Mouse (Mus musculus): Measurements from ENCODE around the gene Gm6588.

The Gm6588 gene

GRCm38 (mm10) chr5:112454966-112455555, 5.8 kb downstream of the Gm6588 start:
- in situ Hi-C loops (cut with MboI; ENCODE audit: low pct_unique_long_range_greater_than_20kb in 1 of 2, low sequenced_read_pairs in 2 of 2, unreplicated experiment in 1 of 2) = loop anchor here (10.0 to 25.0 kb wide), 2 partner anchors 600 to 607 kb away; partner anchors contain the start of gene Crybb2 (in 1 of the 2)

- in situ Hi-C loops (cut with MboI; ENCODE audit: low pct_unique_long_range_greater_than_20kb in 1 of 2, low sequenced_read_pairs in 2 of 2, unreplicated experiment in 1 of 2) = loop anchor here (10.0 to 25.0 kb wide), 2 partner anchors 595 to 602 kb away; partner anchors contain the start of gene Crybb2 (in 1 of the 2)
These were observed 10.7 kb downstream of the Gm6588 start for GRCm38 (mm10) chr5:112459903-112460302.

GRCm38 (mm10) chr5:112466331-112466730, 17.1 kb downstream of the Gm6588 start:
- in situ Hi-C loops (cut with MboI; ENCODE audit: low pct_unique_long_range_greater_than_20kb in 1 of 2, low sequenced_read_pairs in 2 of 2, unreplicated experiment in 1 of 2) = loop anchor here in 1 of 2 experiments (25.0 kb wide), 1 partner anchor 596 kb away; the partner anchor contains the start of gene Crybb2

DNA sequence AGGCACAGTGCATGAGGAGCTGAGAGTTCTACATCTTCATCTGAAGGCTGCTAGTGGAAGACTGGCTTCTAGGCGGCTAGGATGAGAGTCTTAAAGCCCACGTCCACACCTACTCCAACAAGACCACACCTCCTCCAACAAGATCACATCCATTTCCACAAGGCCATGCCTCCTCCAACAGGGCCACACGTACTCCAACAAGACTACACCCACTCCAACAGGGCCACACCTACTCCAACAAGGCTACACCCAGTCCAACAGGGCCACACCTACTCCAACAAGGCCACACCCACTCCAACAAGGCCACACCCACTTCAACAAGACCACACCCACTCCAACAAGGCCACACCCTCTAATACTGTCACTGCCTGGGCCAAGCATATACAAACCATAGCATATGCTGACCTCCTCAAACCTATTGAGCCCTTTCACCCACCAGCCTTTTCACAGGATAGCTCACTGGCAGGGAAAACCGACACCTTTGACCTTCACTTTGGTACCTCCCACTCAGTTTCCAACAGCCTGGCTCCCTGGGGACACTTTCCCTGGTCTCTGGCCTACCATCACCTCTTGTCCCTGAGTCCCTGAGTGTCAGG, 19.9 kb downstream of the Gm6588 start:
- in situ Hi-C loops (cut with MboI; ENCODE audit: low pct_unique_long_range_greater_than_20kb in 1 of 2, low sequenced_read_pairs in 2 of 2, unreplicated experiment in 1 of 2) = loop anchor here in 1 of 2 experiments (25.0 kb wide), 1 partner anchor 593 kb away; the partner anchor contains the start of gene Crybb2

DNA sequence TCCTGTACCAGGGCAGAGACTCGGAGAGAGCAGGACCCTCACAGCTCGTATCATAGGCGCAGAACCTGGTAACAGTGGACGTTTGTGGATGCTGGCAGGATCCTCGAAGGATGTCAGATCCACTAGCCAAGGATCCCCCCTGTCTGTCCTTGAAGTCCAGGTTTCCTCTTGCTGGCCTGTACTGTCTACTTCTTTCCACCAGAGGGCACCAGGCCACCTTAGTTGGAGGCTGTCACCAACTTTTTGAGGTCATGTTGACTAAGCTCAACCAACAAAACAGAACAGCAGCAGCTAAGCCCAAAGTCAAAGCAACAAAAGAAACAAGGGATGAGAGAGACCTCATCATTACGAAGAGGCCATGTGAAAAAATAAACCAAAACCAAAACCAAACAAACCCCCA, 20.9 kb downstream of the Gm6588 start:
- in situ Hi-C loops (cut with MboI; ENCODE audit: low pct_unique_long_range_greater_than_20kb in 1 of 2, low sequenced_read_pairs in 2 of 2, unreplicated experiment in 1 of 2) = loop anchor here in 1 of 2 experiments (25.0 kb wide), 1 partner anchor 592 kb away; the partner anchor contains the start of gene Crybb2

GRCm38 (mm10) chr5:112473453-112473852, 24.2 kb downstream of the Gm6588 start:
- in situ Hi-C loops (cut with MboI; ENCODE audit: low pct_unique_long_range_greater_than_20kb in 1 of 2, low sequenced_read_pairs in 2 of 2, unreplicated experiment in 1 of 2) = loop anchor here in 1 of 2 experiments (25.0 kb wide), 1 partner anchor 589 kb away; the partner anchor contains the start of gene Crybb2

DNA sequence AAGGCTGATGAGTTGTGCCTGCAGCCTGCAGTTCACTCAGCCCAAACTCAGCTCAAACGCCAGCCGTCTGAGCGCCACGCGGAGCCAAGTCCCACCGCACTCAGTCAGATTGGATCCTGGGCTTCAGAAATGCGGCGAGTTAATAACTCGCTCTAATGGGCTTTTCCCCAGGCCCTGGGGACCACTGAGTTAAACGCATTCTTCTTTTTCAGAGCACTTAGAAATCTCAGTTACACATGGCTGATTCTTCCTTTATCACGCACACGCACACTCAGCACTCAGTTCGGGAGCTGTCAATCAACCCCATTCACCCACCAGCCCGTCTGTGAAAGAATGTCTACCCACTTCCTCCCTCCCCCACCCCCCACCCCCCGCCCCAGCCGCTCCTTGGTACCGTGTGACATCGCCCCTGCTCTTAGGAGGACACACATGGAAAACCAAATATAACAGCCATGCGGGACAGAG, 32.8 kb downstream of the Gm6588 start:
- in situ Hi-C loops (cut with MboI; ENCODE audit: low pct_unique_long_range_greater_than_20kb in 1 of 2, low sequenced_read_pairs in 2 of 2, unreplicated experiment in 1 of 2) = no loop called here

DNA sequence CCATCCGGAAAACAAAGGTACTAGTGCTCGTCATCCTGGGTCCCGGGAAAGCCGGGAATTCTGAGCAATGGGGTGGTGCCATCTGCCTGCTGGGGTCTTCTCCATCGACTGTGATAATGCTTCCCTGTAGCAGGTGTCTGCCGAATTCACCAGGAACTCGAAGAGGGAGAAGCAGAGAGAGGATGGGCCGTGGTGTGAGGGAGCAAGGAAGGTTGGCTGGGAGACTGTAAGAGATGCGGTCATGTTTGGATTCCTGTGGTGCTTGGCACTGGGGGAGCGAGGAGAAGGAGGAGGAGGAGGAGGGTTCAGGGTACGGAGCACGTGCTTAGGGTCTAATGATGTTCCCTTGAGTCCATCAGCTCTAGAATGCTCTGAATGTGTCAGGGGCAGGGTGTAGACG, 33.3 kb downstream of the Gm6588 start:
- in situ Hi-C loops (cut with MboI; ENCODE audit: low pct_unique_long_range_greater_than_20kb in 1 of 2, low sequenced_read_pairs in 2 of 2, unreplicated experiment in 1 of 2) = no loop called here

GRCm38 (mm10) chr5:112483030-112483429, 33.8 kb downstream of the Gm6588 start:
- in situ Hi-C loops (cut with MboI; ENCODE audit: low pct_unique_long_range_greater_than_20kb in 1 of 2, low sequenced_read_pairs in 2 of 2, unreplicated experiment in 1 of 2) = no loop called here

GRCm38 (mm10) chr5:112484924-112485715, 35.9 kb downstream of the Gm6588 start:
- in situ Hi-C loops (cut with MboI; ENCODE audit: low pct_unique_long_range_greater_than_20kb in 1 of 2, low sequenced_read_pairs in 2 of 2, unreplicated experiment in 1 of 2) = no loop called here

DNA sequence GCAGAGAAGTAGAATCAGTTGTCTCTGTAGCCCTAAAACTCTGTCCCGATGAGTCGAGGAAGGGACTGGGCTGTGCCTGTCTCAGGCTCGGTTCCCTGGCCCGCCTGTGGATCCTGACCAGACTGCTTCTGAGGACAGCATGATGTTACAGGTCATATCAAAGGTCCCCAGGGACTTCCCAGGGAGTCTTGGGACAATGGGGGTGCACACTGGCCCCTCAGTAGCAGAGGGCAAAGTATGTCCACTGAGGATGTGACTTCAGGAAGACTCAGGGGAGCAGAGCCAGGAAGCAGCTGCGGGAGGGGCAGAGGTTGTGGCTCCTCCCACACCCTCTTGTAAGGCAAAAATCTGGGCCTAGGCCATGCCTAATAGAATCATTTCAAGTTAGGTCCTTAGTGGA, 37.2 kb downstream of the Gm6588 start:
- in situ Hi-C loops (cut with MboI; ENCODE audit: low pct_unique_long_range_greater_than_20kb in 1 of 2, low sequenced_read_pairs in 2 of 2, unreplicated experiment in 1 of 2) = no loop called here

DNA sequence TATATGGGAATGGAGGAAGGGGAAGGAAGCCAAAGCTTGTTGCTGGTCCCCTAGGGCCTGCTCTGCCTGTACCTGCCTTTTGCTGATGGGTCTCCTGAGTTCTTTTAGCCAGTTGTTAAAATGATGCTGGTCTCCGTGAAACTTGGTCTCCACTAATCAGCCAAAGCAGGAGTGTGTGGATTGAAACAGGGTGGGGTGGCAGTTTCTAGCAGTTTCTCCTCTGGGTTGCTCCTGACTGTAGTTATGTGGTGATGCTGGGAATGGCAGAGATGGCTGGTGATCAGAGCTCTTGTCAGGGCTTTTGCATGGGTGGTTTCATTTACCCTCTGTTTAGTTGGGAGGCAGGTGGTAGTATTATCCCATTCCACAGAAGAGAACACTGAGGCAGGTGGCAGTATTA, 38.3 kb downstream of the Gm6588 start:
- in situ Hi-C loops (cut with MboI; ENCODE audit: low pct_unique_long_range_greater_than_20kb in 1 of 2, low sequenced_read_pairs in 2 of 2, unreplicated experiment in 1 of 2) = no loop called here

GRCm38 (mm10) chr5:112488101-112488776, 39.0 kb downstream of the Gm6588 start:
- in situ Hi-C loops (cut with MboI; ENCODE audit: low pct_unique_long_range_greater_than_20kb in 1 of 2, low sequenced_read_pairs in 2 of 2, unreplicated experiment in 1 of 2) = no loop called here

- in situ Hi-C loops (cut with MboI; ENCODE audit: low pct_unique_long_range_greater_than_20kb in 1 of 2, low sequenced_read_pairs in 2 of 2, unreplicated experiment in 1 of 2) = no loop called here
These were observed 42.3 kb downstream of the Gm6588 start for GRCm38 (mm10) chr5:112491489-112491888.

DNA sequence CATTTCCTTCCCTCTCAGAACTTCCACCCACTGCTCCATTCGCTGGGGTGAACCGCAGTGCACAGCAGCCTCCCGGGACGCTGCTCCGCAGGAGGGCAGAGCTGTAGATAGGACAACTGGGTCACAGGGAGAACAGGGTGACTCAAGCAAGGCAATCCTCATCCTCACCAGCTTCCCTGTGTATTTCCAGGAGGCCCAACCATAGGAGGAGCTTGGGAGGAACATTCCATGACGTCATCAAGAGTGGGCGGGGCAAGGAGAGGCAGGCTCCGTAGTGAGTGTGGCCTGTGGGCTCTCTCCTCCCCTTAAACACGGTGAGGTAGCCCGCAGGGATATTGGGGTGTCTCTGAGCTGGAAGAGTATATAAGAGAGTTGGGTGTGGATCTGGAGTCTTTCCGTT, 44.3 kb downstream of the Gm6588 start:
- in situ Hi-C loops (cut with MboI; ENCODE audit: low pct_unique_long_range_greater_than_20kb in 1 of 2, low sequenced_read_pairs in 2 of 2, unreplicated experiment in 1 of 2) = no loop called here

GRCm38 (mm10) chr5:112496753-112497369, 47.6 kb downstream of the Gm6588 start:
- in situ Hi-C loops (cut with MboI; ENCODE audit: low pct_unique_long_range_greater_than_20kb in 1 of 2, low sequenced_read_pairs in 2 of 2, unreplicated experiment in 1 of 2) = no loop called here

- in situ Hi-C loops (cut with MboI; ENCODE audit: low pct_unique_long_range_greater_than_20kb in 1 of 2, low sequenced_read_pairs in 2 of 2, unreplicated experiment in 1 of 2) = no loop called here
These were observed 50.0 kb downstream of the Gm6588 start for GRCm38 (mm10) chr5:112498921-112499917.

Measured in mouse embryonic stem cell (cell line).